In the genomic region with DNA sequence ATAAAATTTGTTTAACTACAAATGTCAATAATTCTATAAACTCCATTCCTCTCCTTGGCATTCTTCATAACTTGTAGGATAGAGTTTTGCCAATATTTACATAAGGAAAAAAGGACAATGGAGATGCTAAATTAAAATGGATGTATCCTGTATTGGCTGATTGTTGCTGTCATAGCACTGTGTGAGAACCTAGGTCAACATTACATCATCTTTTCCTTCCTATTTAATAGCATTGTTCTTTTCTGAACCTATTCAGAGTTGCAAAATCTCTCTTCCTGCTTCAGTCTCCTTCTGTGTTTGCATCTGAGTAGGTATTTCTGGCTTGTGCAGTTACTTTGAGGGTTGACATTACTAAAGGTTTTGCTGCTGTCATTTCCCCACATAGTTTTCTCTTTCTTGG, we compare ENCODE assay signal across 14 mouse cellular contexts.
"Had no signal": no experiment of that assay in that cellular context is flagged by ENCODE, and none has a peak within 500 bp of the region (broad histone marks: within the 10 kb centered on the region; RNA-seq: fewer than 3 reads in every experiment).

No protein-coding gene starts in this region.

- H3K36me3 ChIP-seq: limb, embryonic 13.5 days; midbrain, embryonic 12.5 days; neural tube, embryonic 13.5 days had no signal

- H3K27ac ChIP-seq: layer of hippocampus, adult 2 months; limb, embryonic 13.5 days; liver, embryonic 14.5 days; midbrain, embryonic 12.5 days; neural tube, embryonic 13.5 days had no signal

- DNase-seq: kidney, postnatal 36 days; left cerebral cortex, postnatal 4 days; retina, postnatal 1 day; right cerebral cortex, postnatal 4 days; spleen, adult 18-20 months; thymus, adult 18-20 months; thymus, postnatal 14 days had no signal

- H3K4me2 ChIP-seq: limb, embryonic 13.5 days; midbrain, embryonic 12.5 days; neural tube, embryonic 13.5 days had no signal

- H3K4me3 ChIP-seq: layer of hippocampus, adult 2 months; limb, embryonic 13.5 days; midbrain, embryonic 12.5 days; neural tube, embryonic 13.5 days had no signal

- ATAC-seq: intestine, postnatal 0 days; midbrain, embryonic 16.5 days had no signal

- H3K9me3 ChIP-seq: limb, embryonic 13.5 days; midbrain, embryonic 12.5 days; neural tube, embryonic 13.5 days had no signal

- H3K9ac ChIP-seq: limb, embryonic 13.5 days; liver, embryonic 14.5 days; midbrain, embryonic 12.5 days; neural tube, embryonic 13.5 days had no signal

- H3K27me3 ChIP-seq: limb, embryonic 13.5 days; midbrain, embryonic 12.5 days; neural tube, embryonic 13.5 days had no signal

- H3K4me1 ChIP-seq: limb, embryonic 13.5 days; midbrain, embryonic 12.5 days; neural tube, embryonic 13.5 days had no signal
